Mouse (Mus musculus) heart, postnatal 0 days (tissue): ENCODE data around the gene Mrpl52. TPM values are rescaled to one million over a fixed set of nuclear protein-coding genes. Genes with fewer than 3 reads are reported as not detected.
A peak's percentile ranks its signal among the peaks of the same experiment; 100 is the strongest.

Experiments
- ATAC-seq: fragments of 200-750 bp; cut with Nextera tagmentation; 2 replicates; pipeline ENCODE4 v1.8.0; 2017; ENCODE audit warnings: low read depth, moderate number of reproducible peaks, moderate library complexity; ENCODE audit not compliant: insufficient read depth
- DNase-seq: peaks from one replicate; pipeline ENCODE4 v3.0.0-alpha.2; 2016; ENCODE audit warnings: low spot score
- H3K27ac ChIP-seq: fragments of 300-500 bp; sonication (generic); 2 replicates; pipeline ENCODE4 v1.5.1; 2014; ENCODE audit warnings: low read depth, mild to moderate bottlenecking
- H3K27me3 ChIP-seq: fragments of 300-500 bp; sonication (generic); 2 replicates; pipeline ENCODE4 v1.6.1; 2014; ENCODE audit warnings: low read length, mixed read lengths; ENCODE audit not compliant: control insufficient read depth, insufficient read depth
- H3K36me3 ChIP-seq: fragments of 300-500 bp; sonication (generic); replicated peaks from 2 replicates; pipeline ENCODE4 v1.6.1; 2014; ENCODE audit warnings: low read length, mixed read lengths; ENCODE audit not compliant: control insufficient read depth, insufficient read depth
- H3K4me1 ChIP-seq: fragments of 300-500 bp; sonication (generic); 2 replicates; pipeline ENCODE4 v1.6.1; 2014; ENCODE audit warnings: antibody characterized with exemption; ENCODE audit not compliant: control insufficient read depth, insufficient read depth
- H3K4me2 ChIP-seq: fragments of 300-500 bp; sonication (generic); 2 replicates; pipeline ENCODE4 v1.6.1; 2014; ENCODE audit warnings: low read depth, mild to moderate bottlenecking, low read length, moderate library complexity
- H3K4me3 ChIP-seq: fragments of 300-500 bp; sonication (generic); 2 replicates; pipeline ENCODE4 v1.5.1; 2014; ENCODE audit warnings: low read depth, low read length
- H3K9ac ChIP-seq: fragments of 300-500 bp; sonication (generic); replicated peaks from 2 replicates; pipeline ENCODE4 v1.6.1; 2014; ENCODE audit warnings: low read depth, low read length, mixed read lengths
- H3K9me3 ChIP-seq: fragments of 300-500 bp; sonication (generic); replicated peaks from 2 replicates; pipeline ENCODE4 v1.6.1; 2016; ENCODE audit warnings: low read length; ENCODE audit not compliant: control insufficient read depth
- CTCF ChIP-seq: IDR thresholded peaks from 2 replicates; pipeline ENCODE4 v1.5.1; 2016; ENCODE audit warnings: antibody characterized with exemption, control low read depth, low read depth
- EP300 ChIP-seq: IDR thresholded peaks from 2 replicates; pipeline ENCODE4 v1.6.1; 2016; ENCODE audit warnings: antibody characterized with exemption, low read depth
- WGBS: fragments of 180-500 bp; shearing (Covaris S2); extraction: QIAGEN DNeasy Blood & Tissue Kit; methylation state at CpG from one replicate; pipeline ENCODE4 v1.1.7; 2014; 5-methylcytosine and 5-hydroxymethylcytosine counted together
- polyA plus RNA-seq: library from polyadenylated mRNA; unstranded; fragments of >200 nt; fragmentation: Nextera tagmentation; extraction: Ambion mirVana; gene quantifications from 2 replicates; pipeline ENCODE4 v1.2.1, GENCODE M21; 2015
- total RNA-seq: library from RNA; depleted of rRNA; stranded (reverse); fragments of >200 nt; gene quantifications from 2 replicates; pipeline ENCODE4 v1.2.3, GENCODE M21; 2014; ENCODE audit warnings: low replicate concordance

Mrpl52 gene
- total and polyA plus RNA-seq, 2 experiments from 2014 or later = 132 to 335 TPM

DNA sequence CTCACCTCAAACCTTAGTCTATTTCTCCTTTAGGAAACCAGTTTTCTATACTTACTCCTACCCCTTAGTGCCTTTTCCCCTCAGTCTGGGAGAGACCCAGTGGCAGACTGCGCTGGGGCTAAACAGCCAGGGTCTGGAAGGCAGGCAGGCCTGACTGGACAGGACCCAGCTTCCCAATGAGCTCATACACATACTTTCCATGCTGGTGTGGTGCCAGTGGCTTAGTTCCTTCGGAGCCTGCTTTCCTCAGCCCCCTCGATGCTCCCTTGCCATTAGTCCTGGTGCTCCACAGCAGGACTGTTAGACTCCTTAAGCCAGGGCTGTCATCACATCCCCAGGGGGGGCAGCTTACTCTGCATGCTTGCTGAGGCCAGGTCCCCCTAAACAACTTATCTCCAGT is 18.8 kb downstream of the Mrpl52 start:
- TF ChIP-seq EP300 = no peak
- no peak for TF ChIP-seq CTCF
- H3K4me3 ChIP-seq = no peak overlapping the region
- no peaks in the 10 kb centered on the region for H3K27me3 ChIP-seq
- no peak overlapping the region for H3K9ac ChIP-seq
- DNase-seq (no peak), ATAC-seq (0 out of 2 replicates have a peak, but pooled peaks have one; percentile 40)
- H3K27ac ChIP-seq = peak overlapping the region; percentile 32; the same call in 1 of the 2 replicates
- peaks cover 10% of the 10 kb centered on the region; the same call in 1 of the 2 replicates for H3K36me3 ChIP-seq
- no peaks in the 10 kb centered on the region for H3K9me3 ChIP-seq
- WGBS = 21% methylated on average over 3 of the region's 3 CpGs
- peaks cover 7% of the 10 kb centered on the region; the same call in 1 of the 2 replicates for H3K4me1 ChIP-seq
- no peak overlapping the region for H3K4me2 ChIP-seq

DNA sequence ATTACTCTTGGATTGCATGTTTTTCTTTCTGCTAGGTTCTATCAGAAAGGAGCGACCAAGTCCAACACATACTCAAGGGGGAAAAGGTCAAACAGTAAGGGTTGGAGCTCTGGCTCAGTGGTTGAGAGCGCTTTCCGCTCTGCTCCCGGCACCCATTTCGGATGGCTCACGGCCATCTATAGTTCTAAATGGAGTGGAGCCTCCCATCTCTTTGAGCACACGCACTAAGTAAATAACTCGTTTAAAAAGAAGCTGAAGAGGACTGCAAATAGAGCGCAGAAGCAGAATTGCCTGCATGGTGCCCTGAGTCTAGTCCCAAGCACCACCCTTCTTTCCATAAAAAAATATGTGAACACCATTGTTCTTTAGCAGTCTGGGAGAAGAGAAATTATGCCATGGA is 26.9 kb downstream of the Mrpl52 start:
- Histone ChIP-seq H3K36me3 (no peaks in the 10 kb centered on the region), H3K4me3 (no peak overlapping the region), H3K27me3 (no peaks in the 10 kb centered on the region), H3K27ac (no peak overlapping the region), H3K9me3 (no peaks in the 10 kb centered on the region), H3K4me2 (no peak overlapping the region), H3K9ac (no peak overlapping the region), H3K4me1 (no peaks in the 10 kb centered on the region)
- WGBS = 86% methylated on average over 9 of the region's 9 CpGs
- TF ChIP-seq CTCF (no peak), EP300 (no peak)
- DNase-seq (no peak), ATAC-seq (no peak)

- Histone ChIP-seq H3K4me1 (no peaks in the 10 kb centered on the region), H3K36me3 (no peaks in the 10 kb centered on the region), H3K9ac (no peak overlapping the region), H3K4me2 (no peak overlapping the region), H3K27ac (no peak overlapping the region), H3K9me3 (no peaks in the 10 kb centered on the region), H3K27me3 (no peaks in the 10 kb centered on the region), H3K4me3 (no peak overlapping the region)
- no peak for TF ChIP-seq EP300
- TF ChIP-seq CTCF = no peak
- no peak for DNase-seq
- 60% methylated on average over 11 of the region's 11 CpGs for WGBS
- ATAC-seq = no peak
Measured at GRCm38 (mm10) chr14:54454669-54455528, 28.2 kb downstream of the Mrpl52 start.

DNA sequence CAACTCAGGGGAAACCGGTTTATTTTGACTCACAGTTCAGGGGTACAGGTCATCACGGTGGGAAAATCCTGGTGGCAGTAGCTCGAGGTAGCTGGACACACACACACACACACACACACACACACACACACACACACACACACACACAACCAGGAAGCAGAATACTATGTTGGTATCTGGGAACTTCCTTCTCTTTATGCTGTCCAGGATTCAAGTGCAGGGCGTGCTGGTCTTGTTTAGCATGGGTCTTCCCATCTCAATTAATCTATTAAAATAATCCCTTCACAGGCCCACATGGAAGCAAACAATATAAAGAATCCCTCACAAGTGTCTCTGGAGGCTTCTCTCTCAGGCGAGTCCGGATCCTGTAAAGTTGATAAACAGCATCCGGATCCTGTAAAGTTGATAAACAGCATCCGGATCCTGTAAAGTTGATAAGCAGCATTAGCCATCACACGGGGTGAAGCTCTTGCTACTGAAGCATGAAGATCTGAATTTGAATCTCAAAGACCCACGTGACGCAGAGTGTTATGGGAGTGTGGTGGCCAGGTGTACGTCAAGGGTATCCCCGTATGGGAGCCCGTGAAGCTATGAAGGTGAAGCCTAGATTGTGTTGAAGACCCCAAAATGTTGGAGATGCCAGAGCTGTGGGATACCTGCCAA is 31.3 kb downstream of the Mrpl52 start:
- no peak overlapping the region for H3K4me3 ChIP-seq

GRCm38 (mm10) chr14:54462146-54462545 is 35.4 kb downstream of the Mrpl52 start:
- H3K27me3 ChIP-seq = no peaks in the 10 kb centered on the region
- no peak for DNase-seq
- TF ChIP-seq EP300 (no peak), CTCF (no peak)
- H3K27ac ChIP-seq = no peak overlapping the region
- no peak overlapping the region for H3K9ac ChIP-seq
- H3K4me2 ChIP-seq = no peak overlapping the region
- H3K4me3 ChIP-seq = no peak overlapping the region
- no peaks in the 10 kb centered on the region for H3K4me1 ChIP-seq
- no peak for ATAC-seq
- no peaks in the 10 kb centered on the region for H3K9me3 ChIP-seq
- WGBS = 75% methylated on average over 4 of the region's 4 CpGs
- peaks cover 10% of the 10 kb centered on the region for H3K36me3 ChIP-seq

More for the DNA sequence above, 31.3 kb downstream of the Mrpl52 start:
- Histone ChIP-seq H3K36me3 (no peaks in the 10 kb centered on the region), H3K27me3 (no peaks in the 10 kb centered on the region), H3K4me1 (no peaks in the 10 kb centered on the region), H3K9ac (no peak overlapping the region), H3K27ac (no peak overlapping the region), H3K9me3 (no peaks in the 10 kb centered on the region), H3K4me2 (no peak overlapping the region)
- 60% methylated on average over 14 of the region's 14 CpGs for WGBS
- TF ChIP-seq EP300 (no peak), CTCF (no peak)
- DNase-seq = no peak
- no peak for ATAC-seq
